Mouse (Mus musculus) spleen, adult 18-20 months (tissue): ENCODE measurements around the gene Rhot2.
A peak's percentile ranks its signal among the peaks of the same experiment; 100 is the strongest.

ENCODE experiments used
- DNase-seq, 2 experiments: peaks; one replicate each; pipeline ENCODE4 v3.0.0; 2022; ENCODE audit warnings: mixed read lengths in 2 of 2

Rhot2 gene

DNA sequence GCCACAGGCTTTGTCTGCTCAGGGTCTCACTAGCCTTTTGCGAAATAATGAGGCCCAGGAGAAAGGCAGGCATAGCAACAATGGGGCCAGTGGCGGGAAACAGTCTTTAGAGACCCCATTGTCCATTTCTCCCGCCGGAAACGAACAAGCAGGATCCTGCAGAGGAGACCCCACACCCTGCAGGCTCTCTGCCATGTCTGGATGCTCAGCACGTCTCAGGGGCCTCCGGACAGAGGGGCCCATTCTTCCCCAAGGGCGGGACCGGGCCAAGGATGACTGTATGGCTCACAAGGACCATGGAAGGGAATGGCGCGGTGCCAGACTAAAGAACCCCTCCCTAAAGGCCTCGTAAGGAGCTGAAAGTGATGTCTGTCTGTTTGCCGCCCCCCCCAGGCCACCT is 50.5 kb downstream of the Rhot2 start:
- no peak for DNase-seq

DNA sequence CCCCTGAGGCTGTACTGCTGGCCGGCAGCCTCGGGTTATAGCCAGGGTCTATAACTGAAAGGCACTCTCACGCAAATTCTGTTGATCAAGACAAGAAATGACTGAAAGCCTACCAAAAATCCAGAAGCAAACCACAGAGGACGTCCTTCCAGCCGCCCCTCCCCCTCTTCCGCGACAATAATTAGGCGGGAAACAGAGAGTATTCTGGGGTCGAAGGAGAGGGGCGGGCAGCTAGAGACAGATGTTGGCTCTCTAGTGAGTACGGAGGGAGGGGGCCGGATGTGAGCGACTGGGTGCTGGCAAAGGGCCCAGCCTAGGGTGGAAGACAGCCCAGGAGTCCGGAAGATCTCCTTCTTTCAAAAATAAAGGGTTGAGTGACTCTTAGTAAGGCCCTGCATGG is 52.0 kb downstream of the Rhot2 start, which contains the start of gene Fam173a:
Gene Fam173a (minus strand): TSS at position 287 of the 400 bp plus-strand sequence.
- DNase-seq = peak; percentile 67 to 73

DNA sequence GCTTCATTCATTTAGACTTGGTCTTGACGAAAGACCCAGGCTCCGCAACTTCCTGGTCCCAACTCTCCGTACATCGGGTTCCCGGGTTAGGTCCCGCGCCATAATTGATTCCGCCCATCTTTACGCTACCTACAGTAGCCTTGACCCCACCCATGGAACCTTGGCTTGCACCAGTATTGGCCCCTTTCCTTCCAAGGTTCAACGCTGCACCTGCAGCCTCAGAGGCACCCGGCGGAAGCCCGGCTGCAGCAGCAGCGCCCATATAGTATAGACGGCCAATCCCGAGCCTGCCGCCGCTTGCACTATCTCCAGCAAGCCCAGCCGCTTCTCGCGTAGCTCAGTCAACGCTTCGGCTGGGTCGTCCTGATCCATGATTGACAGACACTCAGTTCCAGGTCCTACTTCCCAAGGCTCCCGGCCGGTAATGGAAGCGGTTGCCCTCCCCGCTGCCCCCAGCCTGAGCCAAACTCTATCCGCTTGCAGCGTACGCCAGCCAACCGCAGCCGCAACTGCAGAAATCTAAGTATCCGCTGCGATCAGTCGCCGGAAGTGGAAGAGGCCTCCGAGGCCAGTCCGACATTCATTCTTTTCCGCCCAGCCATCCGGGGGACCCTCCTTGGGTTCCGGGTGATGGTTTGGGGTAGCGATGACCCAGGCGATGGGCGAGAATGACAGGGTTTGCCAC is 52.7 kb downstream of the Rhot2 start:
- peak; percentile 71 to 89 for DNase-seq

DNA sequence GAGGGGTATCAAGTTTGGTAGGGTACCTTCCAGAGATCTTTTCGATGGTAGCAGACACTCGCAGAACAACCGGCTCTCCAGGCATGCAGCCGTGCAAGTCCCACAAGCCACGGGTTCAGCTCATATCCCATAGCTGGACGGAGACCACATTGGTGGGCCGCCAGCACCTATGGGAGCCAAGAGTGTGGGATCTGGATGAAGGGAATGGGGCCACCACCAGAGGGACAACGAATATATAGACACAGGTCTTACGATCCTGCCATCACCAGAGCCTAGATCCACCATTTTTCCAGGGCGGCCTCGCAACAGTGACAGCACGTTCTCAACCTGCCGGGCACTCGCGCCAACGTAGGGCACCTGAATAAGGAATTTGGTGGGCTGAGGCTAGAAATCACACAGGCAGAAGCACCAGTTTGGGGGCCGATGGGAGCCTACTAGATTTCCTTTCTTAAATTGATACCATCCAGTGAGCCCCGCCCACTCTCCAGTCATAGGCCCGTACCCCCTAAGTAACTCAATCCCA is 53.3 kb downstream of the Rhot2 start:
- no peak for DNase-seq
